Mouse (Mus musculus): Measurements from ENCODE around the gene Olfr279.

- TF ChIP-seq CTCF (IDR thresholded peaks at IDR 0.05; ENCODE audit: low read depth) (no peak), EP300 (IDR thresholded peaks at IDR 0.05; ENCODE audit: low read depth) (no peak)
Observed at GRCm38 (mm10) chr15:98526057-98526456, 33.9 kb downstream of the Olfr279 start.

Data from liver, postnatal 0 days (tissue).